Mouse (Mus musculus) kidney, postnatal 25 days (tissue): Measurements from ENCODE around the gene Tkfc.

Experiments
- DNase-seq, 2 experiments: peaks; one replicate each; pipeline ENCODE4 v3.0.0; 2021; ENCODE audit warnings: mixed read lengths in 2 of 2

Gene Tkfc

DNA sequence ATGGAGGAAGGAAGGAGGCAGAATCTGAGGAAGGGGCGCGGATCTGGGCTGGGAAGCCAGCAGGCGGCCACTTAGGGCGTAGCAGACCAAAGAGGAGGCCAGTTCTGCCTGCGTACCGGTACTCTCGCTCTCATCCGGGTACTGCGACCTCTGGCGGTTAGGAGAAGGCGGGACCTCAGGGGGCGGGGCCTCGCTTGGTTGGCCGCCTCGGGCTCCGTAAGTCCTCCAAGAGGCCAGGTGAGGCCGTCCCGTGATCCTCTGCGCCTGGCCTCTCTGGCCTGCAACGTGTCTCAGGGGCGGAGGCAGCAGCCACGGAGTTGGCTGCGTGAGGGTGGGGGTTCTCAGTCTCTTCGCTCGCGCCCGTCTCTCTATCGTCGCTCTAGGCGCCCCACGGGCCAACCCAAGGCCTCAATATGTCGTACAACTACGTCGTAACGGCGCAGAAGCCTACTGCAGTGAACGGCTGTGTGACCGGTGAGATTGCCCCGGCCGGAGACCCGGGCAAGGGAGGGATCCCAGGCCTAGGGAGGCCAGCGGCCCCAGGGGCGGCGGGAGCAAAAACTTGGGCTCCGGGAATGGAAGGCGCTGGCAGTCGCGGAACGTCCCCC lies at the start of gene Tkfc, which contains the start of gene Ddb1:
TSS of gene Tkfc (minus strand) at position 362 of the 608 bp plus-strand sequence.
TSS of gene Ddb1 (plus strand) at position 35 of the 608 bp plus-strand sequence.
- DNase-seq = peak; percentile 99

DNA sequence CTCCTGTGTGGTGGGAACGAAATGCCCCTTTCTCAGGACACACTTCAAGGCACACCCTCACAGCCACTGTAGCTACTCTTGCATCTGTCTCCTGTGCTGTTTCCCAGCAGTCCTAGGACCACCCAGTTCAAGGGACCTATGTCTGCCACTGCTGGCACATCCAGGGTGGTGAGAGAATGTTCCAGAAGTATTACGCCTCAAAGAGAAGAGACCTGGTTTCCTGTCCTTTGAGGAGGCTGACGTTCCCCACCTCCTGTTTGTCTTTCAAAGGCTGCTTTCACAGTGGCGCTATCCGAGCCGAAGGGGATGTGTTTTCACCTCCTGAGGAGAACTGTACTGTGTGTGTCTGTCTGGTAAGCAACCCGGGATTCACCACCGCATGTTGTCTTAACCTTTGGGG lies 42.7 kb upstream of the Tkfc start:
- DNase-seq = no peak

DNA sequence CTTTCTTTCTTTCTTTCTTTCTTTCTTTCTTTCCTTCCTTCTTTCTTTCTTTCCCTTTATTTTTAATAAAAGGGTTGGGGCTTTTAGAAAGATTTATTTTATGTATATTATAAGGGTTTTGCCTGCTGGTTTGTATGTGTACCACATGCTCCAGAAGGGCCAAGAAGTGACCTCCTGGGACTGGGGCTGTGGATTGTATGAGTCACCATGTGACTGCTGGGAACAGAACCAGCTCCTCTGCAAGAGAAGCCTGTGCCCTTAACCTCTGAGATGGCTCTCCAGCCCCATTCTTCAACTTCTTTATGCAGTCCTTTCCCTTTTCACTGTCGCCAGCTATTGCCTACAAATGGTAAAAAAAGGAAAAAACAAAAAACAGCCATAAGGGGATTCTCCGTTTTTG lies 40.2 kb upstream of the Tkfc start:
- no peak for DNase-seq

DNA sequence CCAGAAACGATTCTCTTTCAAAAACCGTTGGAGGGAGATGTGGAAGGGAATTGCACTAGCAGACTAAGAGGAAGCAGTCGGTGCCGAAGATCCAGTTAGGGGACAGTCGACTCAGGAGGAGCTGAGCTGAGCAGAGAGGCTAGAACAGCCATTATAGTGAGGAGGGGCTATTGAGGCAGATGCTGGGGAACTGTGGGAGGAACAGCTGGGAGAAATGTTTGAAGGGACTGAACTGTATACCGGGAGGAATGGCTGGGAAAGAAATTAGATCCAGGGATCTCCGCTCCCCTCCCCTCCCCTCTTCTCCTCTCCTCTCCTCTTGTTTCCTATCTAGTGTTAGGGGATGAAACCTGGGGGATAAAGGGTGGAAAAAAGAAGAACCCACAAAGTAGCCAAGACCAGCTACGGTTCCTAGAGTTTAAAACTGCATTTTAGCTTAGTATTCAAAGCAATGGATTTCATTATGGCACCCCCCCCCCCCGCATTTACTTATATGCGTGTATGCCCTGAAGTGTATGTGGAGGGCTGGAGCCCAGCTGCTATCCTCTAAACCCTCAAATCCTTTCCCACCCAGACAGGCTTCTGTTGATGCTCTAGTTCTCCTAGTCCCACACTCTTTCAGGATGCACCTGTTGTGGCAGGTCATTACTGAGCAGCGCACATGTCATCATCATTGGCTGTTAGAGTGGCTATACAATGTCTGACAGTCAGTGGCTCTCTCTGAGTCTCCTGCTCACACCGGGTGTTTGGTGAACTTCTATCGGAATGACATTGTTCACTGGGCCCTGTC lies 35.3 kb upstream of the Tkfc start:
- DNase-seq = no peak

DNA sequence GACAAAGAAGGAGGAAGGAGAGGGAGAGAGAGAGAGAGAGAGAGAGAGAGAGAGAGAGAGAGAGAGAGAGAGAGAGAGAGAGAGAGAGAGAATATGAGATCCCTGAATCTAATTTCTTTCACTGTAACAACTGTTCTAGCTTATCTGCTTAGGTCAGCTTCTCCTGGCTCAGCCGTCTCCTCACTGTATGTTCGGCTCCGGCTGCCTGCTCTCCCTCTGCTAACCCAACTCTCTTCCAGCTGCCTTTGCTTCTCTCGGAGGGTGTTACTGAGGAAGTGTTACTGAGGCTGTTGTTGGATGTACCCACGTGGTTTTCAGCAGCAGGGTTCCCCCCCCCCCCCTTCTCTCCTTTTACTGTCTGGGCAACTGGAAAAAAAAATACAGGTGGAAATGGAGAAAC lies 34.6 kb upstream of the Tkfc start:
- DNase-seq = no peak

DNA sequence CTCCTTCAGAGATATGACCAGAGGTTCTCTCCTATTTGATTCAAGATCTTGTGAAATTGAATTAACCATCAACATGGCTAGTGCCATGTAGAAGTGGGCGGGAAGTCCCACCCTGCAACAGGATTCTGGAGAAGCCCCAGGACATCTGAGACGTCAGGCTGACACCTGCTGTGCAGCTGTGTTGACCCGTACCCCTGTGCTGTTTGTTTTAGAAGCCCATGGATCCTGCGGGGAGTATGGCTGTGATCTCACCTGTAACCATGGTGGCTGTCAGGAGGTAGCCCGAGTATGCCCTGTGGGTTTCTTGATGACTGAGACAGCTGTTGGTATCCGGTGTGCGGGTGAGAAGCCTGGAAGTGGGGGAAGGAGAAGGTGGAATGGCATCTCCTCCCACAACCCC lies 32.4 kb upstream of the Tkfc start:
- DNase-seq = no peak

DNA sequence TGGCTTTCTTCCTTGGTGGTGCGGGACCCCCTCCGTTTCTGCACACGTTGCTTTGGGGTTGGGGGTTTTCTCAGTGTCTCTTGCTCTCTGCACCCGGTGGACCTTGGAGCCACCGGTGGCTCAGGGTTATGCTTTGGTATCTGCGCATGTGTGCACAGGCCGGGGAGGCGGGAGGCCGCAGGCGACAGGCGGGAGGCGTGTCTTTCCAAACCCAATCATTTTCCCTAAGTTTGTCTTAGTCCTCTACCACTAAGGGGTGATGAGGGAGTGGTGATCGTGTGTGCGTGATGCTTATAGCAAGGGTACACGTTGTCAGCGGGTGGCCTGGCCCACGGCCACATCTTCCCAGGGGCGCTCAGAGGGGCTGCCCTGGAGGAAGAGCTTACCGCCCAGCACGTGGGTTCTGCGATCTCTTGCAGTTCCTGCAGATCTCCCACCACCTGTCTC lies 29.4 kb upstream of the Tkfc start:
- peak; percentile 73 to 89 for DNase-seq

DNA sequence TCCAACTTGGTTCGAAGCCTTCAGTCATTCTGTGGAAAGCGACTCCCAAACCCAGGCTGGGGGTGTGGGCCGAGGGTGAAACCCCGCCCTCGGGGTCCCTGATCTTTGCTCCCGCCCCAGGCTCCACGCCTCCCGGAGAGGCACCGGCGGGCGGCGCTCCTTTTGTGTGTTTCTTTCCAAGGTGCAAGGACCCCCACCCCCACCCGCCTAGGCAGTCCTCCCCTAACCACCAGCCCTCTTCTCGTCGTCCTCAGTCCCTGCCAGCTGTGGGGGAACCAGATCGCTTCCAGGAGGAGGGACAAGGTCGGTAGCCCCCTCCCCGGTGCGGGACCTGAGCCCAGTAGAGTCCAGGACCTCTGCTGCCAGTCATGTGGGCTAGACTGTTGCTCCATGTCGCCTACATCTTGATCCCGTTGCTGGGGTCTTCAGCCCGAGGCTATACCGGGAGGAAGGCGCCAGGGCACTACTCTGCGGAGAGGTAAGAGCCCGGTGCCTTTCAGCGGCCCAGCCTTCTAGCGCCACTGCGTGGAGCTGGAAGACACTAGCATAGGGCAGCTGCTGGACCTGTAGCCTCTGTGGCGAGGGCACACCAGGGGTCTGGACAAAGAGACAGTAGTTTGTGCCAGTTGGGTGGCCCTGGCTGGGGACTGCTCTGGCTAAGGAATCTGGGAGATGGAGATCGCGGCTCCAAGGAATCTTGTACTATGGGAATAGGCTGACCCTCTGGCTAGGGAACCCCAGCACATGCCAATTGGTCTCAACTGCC lies 28.8 kb upstream of the Tkfc start, which contains the start of gene Vwce:
TSS of gene Vwce (plus strand) at position 108 of the 766 bp plus-strand sequence.
- DNase-seq = peak; percentile 58 to 79

DNA sequence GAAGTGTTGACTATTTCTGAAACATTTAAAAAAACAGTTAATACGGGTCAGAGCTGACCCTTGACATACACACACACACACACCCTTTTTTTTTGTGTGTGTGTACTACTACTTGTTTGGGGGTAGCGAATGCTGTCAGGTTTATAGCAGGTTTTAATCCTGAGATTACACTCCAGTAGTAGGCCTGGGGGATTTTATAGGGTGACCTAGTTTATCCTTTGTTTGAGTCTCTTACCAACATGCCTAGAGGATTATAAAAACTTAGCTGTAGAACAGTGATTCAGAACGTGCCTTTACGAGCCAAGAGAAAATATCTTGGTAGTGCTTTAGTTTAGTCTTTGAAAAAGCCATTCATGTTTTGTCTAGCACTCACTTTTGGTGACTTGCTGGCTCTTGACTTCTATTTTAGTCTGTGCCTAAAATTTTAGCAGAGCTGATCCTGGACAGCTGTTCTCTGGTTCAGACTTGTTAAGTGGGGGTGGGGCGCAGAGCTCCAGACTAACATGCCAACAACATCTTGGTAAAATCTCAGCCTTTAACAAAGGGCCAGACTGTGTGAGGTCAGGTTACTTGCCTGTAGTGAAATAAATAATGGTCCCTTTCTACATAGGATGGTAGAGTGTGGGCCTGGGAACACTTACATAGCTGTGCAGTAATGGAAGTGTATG lies 3.3 kb upstream of the Tkfc start:
- no peak for DNase-seq

DNA sequence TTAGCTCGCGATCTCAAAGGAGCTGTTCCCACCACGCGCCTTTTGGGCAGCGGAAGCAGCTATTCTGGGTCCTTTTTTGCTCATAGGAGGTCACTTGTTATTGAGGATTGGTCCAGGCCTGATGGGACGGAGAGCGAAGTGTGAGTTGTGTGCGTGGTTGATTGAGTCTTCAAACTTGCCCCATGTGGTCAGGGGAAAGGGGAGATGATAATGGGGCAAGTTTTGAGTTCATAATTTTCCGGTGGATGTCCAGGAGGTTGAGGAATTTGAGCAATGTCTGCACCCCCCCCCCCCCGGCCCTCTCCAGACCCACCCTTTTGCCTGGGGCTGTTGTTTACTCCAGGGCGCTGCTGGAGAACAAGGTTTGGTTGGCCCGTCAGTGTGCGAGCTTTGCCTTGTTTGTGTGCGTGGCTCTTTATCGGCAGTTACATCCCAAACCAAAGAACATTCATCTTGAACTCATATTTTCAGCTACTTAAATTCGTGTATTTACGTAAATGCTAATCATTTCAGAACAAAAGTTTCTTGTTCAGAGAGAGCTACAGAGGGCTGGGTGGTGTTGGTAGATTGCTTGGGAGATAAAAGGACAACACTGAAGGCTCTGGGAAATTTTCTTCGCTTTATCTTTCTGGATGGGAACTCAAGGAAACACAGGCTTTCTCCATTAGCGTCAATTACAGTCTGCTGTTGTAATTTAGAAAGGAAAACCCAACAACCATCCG lies 608 bp upstream of the Tkfc start:
- peak; percentile 26 to 43 for DNase-seq

DNA sequence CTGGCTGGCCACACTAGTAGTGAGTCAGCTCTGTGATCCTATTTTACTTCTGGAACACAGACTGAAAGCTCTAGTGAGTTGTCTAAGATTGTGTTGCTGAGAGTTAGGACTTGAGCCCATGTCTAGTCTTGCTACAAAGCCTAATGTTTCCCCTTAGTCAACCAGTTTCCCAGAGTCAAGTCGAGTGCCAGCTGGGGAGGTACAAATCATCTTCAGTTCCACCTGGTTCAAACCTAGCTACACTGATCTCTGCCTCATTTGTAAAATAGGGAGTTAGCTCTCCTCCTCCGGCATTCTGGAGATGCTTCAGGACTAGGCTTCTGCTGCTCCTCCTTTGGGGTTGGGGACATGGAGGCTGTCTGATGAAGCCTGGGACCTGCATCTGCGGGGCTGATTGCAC lies 920 bp downstream of the Tkfc start:
- DNase-seq = no peak

DNA sequence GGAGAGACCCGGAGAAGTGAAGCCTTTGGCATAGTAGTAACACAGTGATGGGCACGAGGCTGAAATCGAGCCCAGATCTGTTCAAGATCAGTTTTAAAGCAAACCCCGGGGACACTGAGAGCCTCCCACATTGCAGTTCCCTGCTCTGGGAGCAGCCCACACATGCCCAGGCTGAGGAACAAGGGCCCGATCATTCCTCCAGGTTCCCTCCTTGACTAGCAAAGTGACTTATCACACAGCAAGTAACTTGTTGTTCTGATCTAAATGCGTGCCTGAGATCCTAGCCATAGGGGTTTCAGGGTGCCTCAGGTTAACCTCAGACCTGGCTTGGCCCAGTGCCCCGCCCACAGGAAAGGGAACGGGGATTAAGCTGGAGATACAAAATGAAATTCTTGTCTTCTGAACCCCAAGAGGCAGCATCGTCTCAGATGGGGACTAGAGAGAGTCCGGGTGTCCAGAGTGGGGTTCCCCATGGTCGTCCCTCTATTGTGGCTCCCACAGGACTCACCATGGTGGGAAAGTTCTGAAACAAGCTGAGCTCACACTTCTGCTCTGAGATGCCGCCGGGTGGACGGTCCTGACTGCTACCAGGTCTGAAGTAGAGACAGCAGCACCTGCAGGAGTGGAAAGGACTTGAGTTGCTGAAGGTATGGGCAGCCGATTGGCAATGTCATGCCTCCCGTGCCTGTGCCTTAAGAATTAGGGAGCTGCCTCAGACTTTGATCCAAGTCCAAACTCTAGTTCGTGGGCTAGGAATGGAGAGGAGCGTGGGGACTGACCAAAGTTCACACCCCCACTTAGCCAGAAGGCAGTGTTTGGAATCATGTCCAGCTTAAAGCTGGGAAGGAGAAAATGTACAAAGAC lies 1.6 kb downstream of the Tkfc start:
- peak; percentile 74 to 87 for DNase-seq

DNA sequence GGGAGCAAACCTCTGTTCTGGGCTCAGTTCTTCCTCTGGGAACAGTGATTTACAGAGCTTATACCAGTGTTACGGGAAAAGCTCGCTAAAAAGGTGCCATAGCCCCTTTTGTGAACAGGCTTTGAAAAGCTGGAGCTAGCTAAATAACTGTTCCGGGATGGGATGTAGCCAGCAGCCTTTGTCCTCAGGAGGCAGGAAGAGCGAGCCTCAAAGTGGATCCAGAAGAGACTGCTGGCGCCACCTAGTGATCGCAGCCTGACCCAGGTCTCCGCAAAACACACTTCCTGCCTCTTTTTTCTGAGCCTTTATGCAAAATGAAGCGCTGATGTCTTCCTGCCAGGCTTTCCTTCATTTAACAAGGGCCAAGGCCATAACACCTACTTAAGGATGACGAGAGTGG lies 2.7 kb downstream of the Tkfc start:
- peak; percentile 92 to 95 for DNase-seq

DNA sequence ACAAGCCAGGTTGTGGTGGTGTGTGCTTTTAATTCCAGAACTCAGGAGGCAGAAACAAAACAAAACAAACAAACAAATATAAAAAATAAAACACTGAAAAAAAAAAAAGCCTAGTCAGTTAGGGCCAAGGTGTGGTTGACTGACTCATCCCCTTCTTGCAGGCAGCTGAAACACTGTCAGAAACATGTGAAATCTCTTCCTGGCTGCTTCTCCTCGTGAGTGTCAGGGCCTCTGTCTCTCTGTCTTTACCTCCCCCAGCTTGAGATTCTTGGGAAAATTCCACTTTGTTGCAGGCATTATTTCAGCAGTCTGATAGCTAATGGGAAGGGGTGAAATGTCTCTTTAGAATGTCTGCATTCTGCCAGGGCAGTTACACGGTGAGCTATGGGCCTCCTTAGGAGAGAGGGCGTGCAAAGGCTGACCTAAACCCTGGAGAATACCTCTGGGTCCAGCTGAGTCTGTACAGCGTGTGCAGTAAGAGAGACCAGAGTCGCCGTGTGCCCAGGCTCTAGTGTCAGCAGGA lies 3.1 kb downstream of the Tkfc start:
- DNase-seq = no peak

DNA sequence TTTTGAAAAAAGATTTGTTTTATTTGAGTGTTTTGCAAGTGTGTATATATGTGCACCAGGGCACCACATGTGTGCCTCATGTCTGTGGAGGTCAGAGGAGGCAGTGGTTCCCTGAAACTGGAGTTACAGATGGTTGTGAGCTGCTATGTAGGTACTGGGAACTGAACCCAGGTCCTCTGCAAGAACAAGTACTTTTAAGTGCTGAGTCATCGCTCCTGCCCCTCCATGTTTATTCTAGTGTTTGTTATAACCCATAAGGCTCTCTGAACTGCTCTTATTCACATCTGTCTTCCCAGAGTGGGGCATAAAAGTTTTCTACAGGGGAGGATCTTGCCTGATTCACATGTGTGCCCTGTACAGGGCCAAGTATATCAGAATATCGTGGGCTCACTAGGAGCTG lies 5.8 kb downstream of the Tkfc start:
- no peak for DNase-seq

DNA sequence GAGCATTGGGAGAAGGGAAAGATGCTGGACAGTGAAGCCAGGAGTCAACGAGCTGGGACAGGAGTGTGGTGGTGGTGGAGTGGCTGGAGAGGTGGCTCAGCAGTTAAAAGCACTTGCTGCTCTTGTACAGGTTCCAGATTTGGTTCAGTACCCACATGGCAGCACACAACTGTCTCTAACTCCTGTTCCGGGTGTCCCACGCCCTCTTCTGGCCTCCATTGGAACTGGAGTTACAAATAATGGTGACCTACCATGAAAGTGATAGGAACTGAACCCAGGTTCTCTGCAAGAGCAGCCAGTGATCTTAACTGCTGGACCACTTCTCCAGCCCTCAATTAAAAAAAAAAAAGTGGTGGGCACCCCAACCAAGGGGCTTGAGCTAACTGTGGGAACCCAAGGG lies 7.3 kb downstream of the Tkfc start:
- DNase-seq = peak in 1 of 2 experiments; percentile 36

DNA sequence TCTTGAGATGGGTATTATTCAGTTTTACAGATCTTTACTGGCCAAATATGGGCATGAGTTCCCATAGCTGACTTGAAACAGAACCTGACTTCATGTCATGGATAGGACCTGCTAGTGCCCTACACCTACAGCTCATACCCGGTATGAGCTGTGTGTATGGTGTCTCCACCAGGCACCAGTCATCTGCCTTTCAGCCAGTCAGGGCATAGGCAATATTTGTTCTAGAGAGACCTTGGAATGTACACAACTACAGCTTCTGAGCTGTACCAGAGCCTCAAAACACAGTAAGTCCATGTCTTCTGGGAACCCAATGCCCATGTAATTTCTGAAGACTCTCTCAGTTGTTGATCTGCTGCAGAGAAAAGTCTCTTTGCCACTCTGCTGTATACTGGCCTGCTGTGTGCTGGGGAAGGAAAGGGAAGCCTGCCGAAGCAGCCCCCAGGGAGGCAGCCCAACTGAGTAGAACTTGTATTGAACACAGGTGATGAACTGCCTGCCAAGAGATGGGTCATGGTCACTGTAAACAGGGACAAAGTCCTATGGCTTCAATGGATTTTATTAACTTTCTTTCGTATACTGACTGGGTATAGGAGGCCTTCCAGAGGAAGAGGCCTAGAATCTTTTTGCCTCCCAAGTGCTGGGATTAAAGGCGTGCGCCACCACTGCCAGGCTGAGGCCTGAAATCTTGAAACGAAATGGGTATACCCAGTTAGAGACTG lies 13.6 kb downstream of the Tkfc start:
- no peak for DNase-seq

DNA sequence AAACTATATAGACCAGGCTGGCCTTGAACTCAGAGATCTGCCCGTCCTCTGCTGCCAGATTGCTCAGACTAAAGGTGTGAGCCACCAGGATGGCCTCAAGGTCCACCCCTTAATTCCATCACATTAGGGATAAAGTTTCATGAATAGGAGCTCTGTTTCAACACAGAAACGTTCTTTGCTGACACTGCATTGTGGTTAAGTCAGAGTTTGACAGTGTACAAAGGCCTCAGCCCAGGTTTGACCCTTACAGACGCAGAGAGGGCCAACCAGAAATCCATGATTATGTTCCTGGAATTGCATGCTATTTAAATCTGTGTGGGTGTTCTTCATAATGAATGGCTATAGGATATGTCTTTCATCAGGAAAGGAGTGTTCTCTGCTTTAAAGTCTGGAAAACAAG lies 15.2 kb downstream of the Tkfc start:
- no peak for DNase-seq

DNA sequence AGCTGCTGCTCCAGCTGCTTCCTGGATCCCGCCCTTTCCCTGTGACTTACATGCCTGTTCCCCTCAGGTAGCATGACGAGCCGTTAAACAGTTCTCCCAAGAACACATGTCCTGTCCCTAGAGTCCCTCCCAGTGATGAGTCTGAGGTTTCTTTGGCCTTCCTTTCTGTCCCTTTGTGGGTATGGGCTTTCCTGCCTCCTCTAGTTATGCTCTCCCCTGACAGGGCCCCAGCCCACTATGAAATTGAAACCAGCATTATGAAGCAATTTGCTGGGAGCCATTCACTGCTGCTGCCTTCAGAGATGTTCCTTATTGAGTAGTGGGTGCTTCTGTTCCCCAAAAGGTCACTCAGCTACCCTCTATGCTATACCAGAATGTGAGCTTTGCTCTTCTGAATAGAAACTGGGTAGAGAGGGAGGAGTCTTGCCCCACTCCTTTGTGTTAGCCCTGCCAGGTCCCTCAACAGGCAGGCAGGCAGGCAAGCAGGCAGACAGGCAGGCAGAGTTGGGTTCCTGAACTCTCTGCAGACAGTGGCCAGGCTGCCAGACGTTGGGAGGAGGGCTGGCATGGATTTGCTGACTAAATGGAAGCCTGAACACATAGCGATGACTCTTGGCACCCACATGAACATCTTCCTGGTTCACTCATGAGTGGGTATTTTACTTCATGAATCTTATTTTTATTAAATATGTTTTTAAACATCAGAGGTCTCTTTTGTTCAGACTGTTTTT lies 16.2 kb downstream of the Tkfc start:
- no peak for DNase-seq

DNA sequence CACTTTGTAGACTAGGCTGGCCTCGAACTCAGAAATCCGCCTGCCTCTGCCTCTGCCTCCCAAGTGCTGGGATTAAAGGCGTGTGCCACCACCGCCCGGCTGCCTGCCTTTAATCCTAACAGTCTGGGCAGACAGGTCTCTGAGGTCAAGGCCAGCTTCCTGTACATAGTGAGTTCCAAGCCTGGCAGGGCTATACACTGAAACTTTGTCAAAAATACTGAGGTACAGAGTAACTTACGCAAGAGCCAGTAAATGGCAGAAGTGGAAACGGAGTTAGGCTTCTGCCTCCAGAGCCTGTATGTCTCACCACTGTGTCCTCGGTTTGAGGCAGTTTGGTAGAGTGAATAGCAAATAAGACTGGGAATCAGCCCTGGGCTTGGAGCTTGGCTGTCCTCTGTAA lies 18.2 kb downstream of the Tkfc start:
- no peak for DNase-seq
